Mouse (Mus musculus) C2C12 (cell line): ENCODE results near the gene Mybl2.

Experiments used
- CEBPB ChIP-seq: IDR thresholded peaks from one replicate; pipeline ENCODE4 v1.6.1; 2011; ENCODE audit warnings: low read depth, mild to moderate bottlenecking, control low read depth, moderate library complexity
- CTCF ChIP-seq: IDR thresholded peaks from one replicate; pipeline ENCODE4 v1.5.1; 2011; ENCODE audit not compliant: control insufficient read depth, insufficient read depth, insufficient read length
- USF1 ChIP-seq: IDR thresholded peaks from one replicate; pipeline ENCODE4 v1.6.1; 2011; ENCODE audit warnings: low read depth, mild to moderate bottlenecking, control low read depth, moderate library complexity

- TF ChIP-seq CEBPB (no peak), USF1 (no peak), CTCF (peak; percentile 82)
These were observed 47.2 kb downstream of the Mybl2 start for GRCm38 (mm10) chr2:163101646-163102203.
